Mouse (Mus musculus) megakaryocyte, embryonic 14.5 days (primary cell): Measurements from ENCODE around the gene Btbd16.

Experiments used
- FLI1 ChIP-seq: IDR thresholded peaks from 2 replicates; pipeline ENCODE4 v1.6.1; 2012; ENCODE audit warnings: low read length, inconsistent platforms, mixed read lengths
- GATA1 ChIP-seq: IDR thresholded peaks from 3 replicates; pipeline ENCODE4 v1.6.1; 2012; ENCODE audit warnings: mixed read lengths, low read length, inconsistent platforms, borderline replicate concordance

GRCm38 (mm10) chr7:130808694-130809093 lies 34.8 kb downstream of the Btbd16 start:
- TF ChIP-seq GATA1 (no peak), FLI1 (no peak)
